Mouse (Mus musculus) CH12.LX (cell line): Measurements from ENCODE around the gene C8a.

Experiments used
- CTCF ChIP-seq, 2 experiments: IDR thresholded peaks in 1 of 2; conservative IDR thresholded peaks in 1 of 2; 2 replicates each; pipeline ENCODE4 v1.5.1; 2011 to 2012; ENCODE audit warnings: low read depth in 2 of 2, low read length in 2 of 2, improper control_type of control experiment in 1 of 2, inconsistent platforms in 1 of 2, mild to moderate bottlenecking in 1 of 2, moderate library complexity in 1 of 2
- EP300 ChIP-seq: IDR thresholded peaks from 2 replicates; pipeline ENCODE4 v1.6.1; 2011; ENCODE audit warnings: low read length, improper control_type of control experiment
- GABPA ChIP-seq: IDR thresholded peaks from 2 replicates; pipeline ENCODE4 v1.6.1; 2012; ENCODE audit warnings: low read depth, low read length, improper control_type of control experiment, inconsistent platforms; ENCODE audit not compliant: insufficient replicate concordance
- HCFC1 ChIP-seq: IDR thresholded peaks from 2 replicates; pipeline ENCODE4 v1.6.1; 2012; ENCODE audit warnings: low read depth, mild to moderate bottlenecking, inconsistent platforms, low read length, improper control_type of control experiment
- POLR2A ChIP-seq: IDR thresholded peaks from 2 replicates; pipeline ENCODE4 v1.6.1; 2011; ENCODE audit warnings: low read depth, mild to moderate bottlenecking, improper control_type of control experiment, low read length
- POLR2AphosphoS2 ChIP-seq: IDR thresholded peaks from 2 replicates; pipeline ENCODE4 v1.6.1; 2011; ENCODE audit warnings: low read depth, low read length, improper control_type of control experiment

GRCm38 (mm10) chr4:104887486-104887885, 11.3 kb upstream of the C8a start:
- no peak for TF ChIP-seq POLR2A
- no peak for TF ChIP-seq GABPA
- TF ChIP-seq EP300: no peak
- no peak for TF ChIP-seq POLR2AphosphoS2
- TF ChIP-seq HCFC1: no peak
- no peak for TF ChIP-seq CTCF (conservative IDR thresholded peaks at IDR 0.05 in 1 of 2, IDR thresholded peaks at IDR 0.05 in 1 of 2; ENCODE audit: low read depth in 2 of 2, low read length in 2 of 2)
